Mouse (Mus musculus): ENCODE measurements around the gene Vti1a. TPM values are rescaled to one million over a fixed set of nuclear protein-coding genes. Genes with fewer than 3 reads are reported as not detected.

The Vti1a gene
- polyA plus RNA-seq, 1 experiment from 2014 or later = 28.7 TPM

DNA sequence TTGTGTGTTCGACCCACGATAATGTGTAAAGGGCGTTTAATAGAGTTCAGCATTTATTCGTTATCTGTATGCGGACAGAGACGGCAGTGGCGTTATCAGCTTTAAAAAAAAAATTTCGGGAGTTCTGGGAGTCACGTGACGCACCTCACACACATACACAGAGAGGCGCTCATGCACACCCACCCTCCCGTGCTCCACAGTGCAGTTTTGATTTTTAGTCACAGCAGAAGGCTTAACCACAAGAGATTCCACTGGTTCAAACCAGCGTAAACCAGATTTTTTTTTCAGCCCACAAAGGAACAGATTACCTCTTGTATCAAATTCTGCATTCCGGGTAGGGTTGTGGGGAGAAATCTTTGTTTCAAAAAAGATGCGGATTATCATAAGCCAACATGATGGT, 68.5 kb downstream of the Vti1a start:
- no peak for ATAC-seq (ENCODE audit: low FRiP score, low TSS enrichment)
- no peaks in the 10 kb centered on the region for H3K36me3 ChIP-seq (ENCODE audit: insufficient read depth, low read length)
- no peaks in the 10 kb centered on the region for H3K9me3 ChIP-seq (ENCODE audit: low read length)
- no peaks in the 10 kb centered on the region for H3K27me3 ChIP-seq (ENCODE audit: insufficient read depth, low read length)
- H3K4me1 ChIP-seq (ENCODE audit: insufficient read depth, low read length) = peaks cover 27% of the 10 kb centered on the region
- H3K9ac ChIP-seq (replicated peaks; ENCODE audit: low read length) = no peak overlapping the region
- H3K4me2 ChIP-seq (replicated peaks; ENCODE audit: low read depth, low read length) = no peak overlapping the region
- H3K27ac ChIP-seq (ENCODE audit: low read length) = no peak overlapping the region
- no peak overlapping the region for H3K4me3 ChIP-seq (ENCODE audit: low read length)
- WGBS = 90% methylated on average over 15 of the region's 15 CpGs

DNA sequence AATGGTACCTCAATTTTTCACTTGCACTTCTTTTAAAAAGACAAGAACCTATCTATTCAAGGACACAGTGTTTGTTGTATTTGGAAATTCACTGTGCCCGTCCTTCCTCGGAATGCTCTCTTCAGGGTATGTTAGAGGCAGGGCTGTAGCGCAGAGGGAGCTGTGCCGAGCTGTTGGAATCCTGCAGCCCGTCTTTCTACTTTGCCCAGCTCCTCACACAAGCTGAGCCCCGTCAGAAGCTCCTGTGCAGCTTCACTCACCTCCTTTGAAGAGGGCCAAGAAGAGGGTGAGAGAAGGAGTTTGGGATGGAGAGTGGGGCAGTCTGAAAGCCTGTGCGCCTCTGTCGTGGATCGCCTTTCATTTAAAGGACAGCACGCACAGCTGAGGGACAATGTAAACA, 72.9 kb downstream of the Vti1a start:
- H3K4me1 ChIP-seq (ENCODE audit: insufficient read depth, low read length) = peaks cover 6% of the 10 kb centered on the region; the same call in 1 of the 2 replicates
- H3K27me3 ChIP-seq (ENCODE audit: insufficient read depth, low read length) = no peaks in the 10 kb centered on the region
- peak overlapping the region; percentile 31 for H3K4me2 ChIP-seq (replicated peaks; ENCODE audit: low read depth, low read length)
- ATAC-seq (ENCODE audit: low FRiP score, low TSS enrichment) = no peak
- 34% methylated on average over 10 of the region's 10 CpGs for WGBS
- 0 out of 2 replicates have a peak overlapping the region, but pooled peaks have one; percentile 31 for H3K9ac ChIP-seq (replicated peaks; ENCODE audit: low read length)
- no peak overlapping the region for H3K27ac ChIP-seq (ENCODE audit: low read length)
- H3K9me3 ChIP-seq (ENCODE audit: low read length) = no peaks in the 10 kb centered on the region
- H3K36me3 ChIP-seq (ENCODE audit: insufficient read depth, low read length) = no peaks in the 10 kb centered on the region
- no peak overlapping the region for H3K4me3 ChIP-seq (ENCODE audit: low read length)

DNA sequence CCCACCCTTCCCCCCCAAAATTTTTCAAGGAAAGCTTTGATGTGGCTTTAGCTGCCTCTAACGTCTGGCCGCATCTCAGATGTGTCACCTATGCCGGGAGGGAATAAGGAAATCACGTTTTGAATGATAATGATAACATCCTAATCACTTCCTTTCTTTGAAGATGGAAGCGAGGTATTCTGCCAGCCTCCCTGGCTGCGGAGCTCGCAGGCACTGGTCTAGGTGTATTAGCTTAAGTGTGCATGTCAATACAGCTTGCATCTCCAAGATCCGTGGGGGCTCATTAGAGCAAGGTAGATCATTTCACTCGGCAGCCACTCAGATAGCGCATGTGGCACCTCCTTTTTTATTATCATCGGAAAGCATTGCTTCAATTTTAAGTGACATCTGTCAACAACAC, 74.2 kb downstream of the Vti1a start:
- Histone ChIP-seq H3K27me3 (ENCODE audit: insufficient read depth, low read length) (no peaks in the 10 kb centered on the region), H3K4me2 (replicated peaks; ENCODE audit: low read depth, low read length) (no peak overlapping the region), H3K36me3 (ENCODE audit: insufficient read depth, low read length) (no peaks in the 10 kb centered on the region), H3K9me3 (ENCODE audit: low read length) (no peaks in the 10 kb centered on the region), H3K27ac (ENCODE audit: low read length) (no peak overlapping the region), H3K9ac (replicated peaks; ENCODE audit: low read length) (no peak overlapping the region), H3K4me1 (ENCODE audit: insufficient read depth, low read length) (no peaks in the 10 kb centered on the region), H3K4me3 (ENCODE audit: low read length) (no peak overlapping the region)
- ATAC-seq (ENCODE audit: low FRiP score, low TSS enrichment) = no peak
- WGBS = 62% methylated on average over 11 of the region's 11 CpGs

DNA sequence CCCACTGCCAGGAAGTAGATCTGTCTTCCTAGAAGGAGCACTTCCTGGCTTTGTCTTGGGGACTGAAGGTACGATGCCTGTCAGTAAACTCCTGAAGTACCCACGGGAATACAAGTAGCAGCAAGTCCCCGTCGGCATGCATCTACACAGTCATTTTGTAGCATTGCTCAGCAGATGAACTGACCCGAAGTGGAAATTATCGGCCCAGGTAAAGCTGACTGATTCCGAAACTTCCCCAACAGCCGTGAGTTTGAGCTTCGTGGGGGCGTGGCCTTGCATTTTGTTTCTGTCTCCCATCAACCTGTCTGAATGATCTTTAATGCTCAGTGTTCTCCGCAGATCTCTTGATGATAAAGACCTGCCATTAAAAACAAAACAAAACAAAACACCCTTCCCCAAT, 85.5 kb downstream of the Vti1a start:
- no peak overlapping the region for H3K4me3 ChIP-seq (ENCODE audit: low read length)
- no peaks in the 10 kb centered on the region for H3K27me3 ChIP-seq (ENCODE audit: insufficient read depth, low read length)
- no peaks in the 10 kb centered on the region for H3K9me3 ChIP-seq (ENCODE audit: low read length)
- H3K27ac ChIP-seq (ENCODE audit: low read length) = no peak overlapping the region
- no peak overlapping the region for H3K9ac ChIP-seq (replicated peaks; ENCODE audit: low read length)
- no peaks in the 10 kb centered on the region for H3K36me3 ChIP-seq (ENCODE audit: insufficient read depth, low read length)
- no peaks in the 10 kb centered on the region for H3K4me1 ChIP-seq (ENCODE audit: insufficient read depth, low read length)
- ATAC-seq (ENCODE audit: low FRiP score, low TSS enrichment) = no peak
- WGBS = 75% methylated on average over 11 of the region's 11 CpGs
- H3K4me2 ChIP-seq (replicated peaks; ENCODE audit: low read depth, low read length) = no peak overlapping the region

DNA sequence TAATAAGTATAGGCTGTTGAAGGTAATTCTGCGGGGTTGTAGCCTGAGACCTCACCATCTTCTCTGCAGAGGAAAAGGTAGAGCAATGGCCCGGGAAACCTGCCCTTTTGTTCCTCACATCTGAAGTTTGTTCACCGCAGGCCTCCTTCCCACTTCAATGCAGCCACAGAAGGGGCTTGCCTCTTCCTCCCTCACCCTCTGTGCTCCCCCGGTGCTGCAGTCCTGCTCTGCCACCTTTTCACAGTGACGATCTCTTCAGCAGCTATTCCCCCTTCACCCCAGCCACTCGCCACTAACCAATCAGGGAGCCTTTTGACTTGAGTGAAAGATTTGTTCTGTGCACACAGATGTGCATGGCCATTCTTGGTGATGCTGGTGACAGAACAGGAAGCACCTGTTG, 92.4 kb downstream of the Vti1a start:
- Histone ChIP-seq H3K4me2 (replicated peaks; ENCODE audit: low read depth, low read length) (no peak overlapping the region), H3K9me3 (ENCODE audit: low read length) (no peaks in the 10 kb centered on the region), H3K4me1 (ENCODE audit: insufficient read depth, low read length) (0 out of 2 replicates have a peak, but pooled peaks cover 4% of the 10 kb centered on the region), H3K27me3 (ENCODE audit: insufficient read depth, low read length) (no peaks in the 10 kb centered on the region), H3K9ac (replicated peaks; ENCODE audit: low read length) (no peak overlapping the region), H3K4me3 (ENCODE audit: low read length) (no peak overlapping the region), H3K36me3 (ENCODE audit: insufficient read depth, low read length) (no peaks in the 10 kb centered on the region), H3K27ac (ENCODE audit: low read length) (no peak overlapping the region)
- 63% methylated on average over 6 of the region's 6 CpGs for WGBS
- ATAC-seq (ENCODE audit: low FRiP score, low TSS enrichment) = no peak

DNA sequence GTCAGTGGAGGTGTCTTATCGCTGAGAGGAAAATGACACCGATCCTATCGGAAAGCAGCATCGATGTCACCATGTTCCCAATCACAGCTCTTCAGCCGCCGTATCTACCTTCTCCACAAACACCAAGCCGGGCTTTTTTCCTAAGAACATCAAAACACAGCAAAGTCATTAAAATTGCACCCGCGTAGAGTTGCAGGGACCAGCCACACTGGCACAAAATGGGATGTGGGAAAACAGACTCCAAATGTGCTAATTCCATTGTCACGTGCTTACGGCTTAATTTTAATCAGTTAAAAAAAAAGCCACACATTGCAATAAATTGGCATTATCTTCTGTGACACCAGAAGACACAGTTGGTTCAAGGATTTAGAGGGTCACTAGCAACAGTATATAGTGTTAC, 95.3 kb downstream of the Vti1a start:
- Histone ChIP-seq H3K36me3 (ENCODE audit: insufficient read depth, low read length) (no peaks in the 10 kb centered on the region), H3K27me3 (ENCODE audit: insufficient read depth, low read length) (no peaks in the 10 kb centered on the region), H3K9me3 (ENCODE audit: low read length) (no peaks in the 10 kb centered on the region), H3K27ac (ENCODE audit: low read length) (no peak overlapping the region), H3K4me2 (replicated peaks; ENCODE audit: low read depth, low read length) (no peak overlapping the region), H3K9ac (replicated peaks; ENCODE audit: low read length) (no peak overlapping the region), H3K4me1 (ENCODE audit: insufficient read depth, low read length) (0 out of 2 replicates have a peak, but pooled peaks cover 4% of the 10 kb centered on the region), H3K4me3 (ENCODE audit: low read length) (no peak overlapping the region)
- ATAC-seq (ENCODE audit: low FRiP score, low TSS enrichment) = no peak
- 95% methylated on average over 11 of the region's 11 CpGs for WGBS

DNA sequence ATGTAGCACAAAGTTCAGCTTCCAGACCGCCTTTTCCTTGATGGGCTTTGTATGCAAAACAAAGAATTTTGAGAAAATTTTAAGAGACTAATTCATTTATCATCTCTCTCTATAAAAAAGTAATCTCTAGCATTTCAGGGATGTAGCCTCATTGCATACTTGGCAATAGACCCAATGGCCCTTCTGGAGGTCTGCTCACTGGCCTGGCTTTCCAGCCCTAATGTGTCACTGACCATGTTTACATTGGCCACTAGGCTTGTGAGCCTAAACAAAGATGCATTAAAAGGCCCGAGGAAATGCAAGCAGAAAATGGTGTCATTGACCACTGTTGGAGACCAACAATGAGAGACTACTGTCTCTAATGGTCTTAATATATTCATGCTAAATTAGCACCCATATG, 95.8 kb downstream of the Vti1a start:
- H3K9ac ChIP-seq (replicated peaks; ENCODE audit: low read length) = no peak overlapping the region
- H3K27me3 ChIP-seq (ENCODE audit: insufficient read depth, low read length) = no peaks in the 10 kb centered on the region
- no peak overlapping the region for H3K27ac ChIP-seq (ENCODE audit: low read length)
- ATAC-seq (ENCODE audit: low FRiP score, low TSS enrichment) = no peak
- H3K4me1 ChIP-seq (ENCODE audit: insufficient read depth, low read length) = 0 out of 2 replicates have a peak, but pooled peaks cover 4% of the 10 kb centered on the region
- H3K4me3 ChIP-seq (ENCODE audit: low read length) = no peak overlapping the region
- 43% methylated on average over 2 of the region's 2 CpGs for WGBS
- H3K36me3 ChIP-seq (ENCODE audit: insufficient read depth, low read length) = no peaks in the 10 kb centered on the region
- H3K4me2 ChIP-seq (replicated peaks; ENCODE audit: low read depth, low read length) = no peak overlapping the region
- peaks cover under 1% of the 10 kb centered on the region; the same call in 1 of the 2 replicates for H3K9me3 ChIP-seq (ENCODE audit: low read length)

DNA sequence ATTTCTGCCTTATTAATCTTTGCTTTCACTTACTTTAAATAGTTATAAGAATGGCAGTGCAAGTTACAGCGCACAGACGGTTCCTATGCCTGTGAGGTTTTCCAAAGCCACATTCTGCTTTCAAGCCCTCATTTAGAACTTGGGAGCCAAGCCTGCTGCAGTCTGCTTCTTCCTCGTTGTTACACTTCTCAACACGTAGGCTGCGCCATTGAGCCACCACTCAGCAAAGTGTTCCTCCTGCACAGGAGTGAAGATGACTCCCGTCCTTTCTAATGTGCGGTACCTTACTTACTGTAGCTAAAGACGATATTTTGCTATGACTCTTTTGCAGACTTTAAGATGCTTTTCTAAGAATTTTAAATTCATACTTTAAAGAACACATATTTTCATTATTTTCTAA, 98.0 kb downstream of the Vti1a start:
- WGBS = 35% methylated on average over 8 of the region's 8 CpGs

DNA sequence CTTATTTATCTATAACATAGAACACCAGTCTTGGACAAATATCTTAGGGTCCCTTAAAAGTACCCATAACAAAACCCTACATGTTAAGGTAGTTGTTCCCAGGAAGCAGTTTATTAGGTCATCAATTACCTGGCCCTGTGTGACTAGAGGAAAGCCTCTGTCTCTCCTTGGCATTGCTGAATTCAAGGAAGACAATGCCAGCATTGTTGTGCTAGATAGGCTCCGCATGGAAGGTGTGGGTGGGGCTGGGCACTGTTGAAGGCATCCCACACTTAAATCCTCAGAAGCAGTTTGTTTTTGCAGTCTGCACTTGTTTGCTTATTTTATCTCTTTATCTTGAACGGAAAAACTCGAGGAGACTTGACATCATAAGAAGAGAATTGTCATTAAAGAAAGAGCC, 102.7 kb downstream of the Vti1a start:
- WGBS = 46% methylated on average over 3 of the region's 3 CpGs
- Histone ChIP-seq H3K36me3 (ENCODE audit: insufficient read depth, low read length) (no peaks in the 10 kb centered on the region), H3K4me1 (ENCODE audit: insufficient read depth, low read length) (no peaks in the 10 kb centered on the region), H3K4me3 (ENCODE audit: low read length) (no peak overlapping the region), H3K9ac (replicated peaks; ENCODE audit: low read length) (no peak overlapping the region), H3K4me2 (replicated peaks; ENCODE audit: low read depth, low read length) (no peak overlapping the region), H3K9me3 (ENCODE audit: low read length) (peaks cover 5% of the 10 kb centered on the region; the same call in 1 of the 2 replicates), H3K27ac (ENCODE audit: low read length) (no peak overlapping the region), H3K27me3 (ENCODE audit: insufficient read depth, low read length) (no peaks in the 10 kb centered on the region)
- ATAC-seq (ENCODE audit: low FRiP score, low TSS enrichment) = no peak

More for the DNA sequence above, 98.0 kb downstream of the Vti1a start:
- no peaks in the 10 kb centered on the region for H3K27me3 ChIP-seq (ENCODE audit: insufficient read depth, low read length)
- H3K4me3 ChIP-seq (ENCODE audit: low read length) = no peak overlapping the region
- no peak overlapping the region for H3K4me2 ChIP-seq (replicated peaks; ENCODE audit: low read depth, low read length)
- H3K9ac ChIP-seq (replicated peaks; ENCODE audit: low read length) = no peak overlapping the region
- ATAC-seq (ENCODE audit: low FRiP score, low TSS enrichment) = no peak
- H3K27ac ChIP-seq (ENCODE audit: low read length) = no peak overlapping the region
- H3K36me3 ChIP-seq (ENCODE audit: insufficient read depth, low read length) = no peaks in the 10 kb centered on the region
- H3K4me1 ChIP-seq (ENCODE audit: insufficient read depth, low read length) = 0 out of 2 replicates have a peak, but pooled peaks cover 4% of the 10 kb centered on the region
- H3K9me3 ChIP-seq (ENCODE audit: low read length) = peaks cover 5% of the 10 kb centered on the region; the same call in 1 of the 2 replicates

DNA sequence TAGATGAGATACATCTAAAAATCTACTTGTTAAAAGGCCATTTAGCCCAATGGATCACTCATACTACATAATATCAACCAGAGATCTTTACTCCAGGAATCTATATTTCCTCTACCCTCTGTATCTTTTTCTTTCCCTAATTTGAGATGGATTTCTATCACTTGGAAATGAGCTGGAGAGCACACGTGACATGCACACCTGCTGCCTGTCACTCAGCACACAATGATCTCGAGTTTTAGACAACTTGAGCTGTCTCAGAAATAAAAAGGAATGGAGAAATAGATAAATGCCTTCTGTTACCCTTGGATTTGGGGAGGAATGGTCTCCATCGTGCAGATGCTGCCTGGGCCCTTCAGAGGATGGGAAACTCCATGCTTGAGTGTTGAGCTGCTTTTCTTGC, 103.9 kb downstream of the Vti1a start:
- no peaks in the 10 kb centered on the region for H3K36me3 ChIP-seq (ENCODE audit: insufficient read depth, low read length)
- no peak overlapping the region for H3K27ac ChIP-seq (ENCODE audit: low read length)
- no peak overlapping the region for H3K4me3 ChIP-seq (ENCODE audit: low read length)
- no peak overlapping the region for H3K4me2 ChIP-seq (replicated peaks; ENCODE audit: low read depth, low read length)
- H3K27me3 ChIP-seq (ENCODE audit: insufficient read depth, low read length) = no peaks in the 10 kb centered on the region
- H3K9ac ChIP-seq (replicated peaks; ENCODE audit: low read length) = no peak overlapping the region
- peaks cover 5% of the 10 kb centered on the region; the same call in 1 of the 2 replicates for H3K9me3 ChIP-seq (ENCODE audit: low read length)
- ATAC-seq (ENCODE audit: low FRiP score, low TSS enrichment) = no peak
- H3K4me1 ChIP-seq (ENCODE audit: insufficient read depth, low read length) = no peaks in the 10 kb centered on the region
- WGBS = 86% methylated on average over 3 of the region's 3 CpGs
